Mouse (Mus musculus) CD4-positive, CD25-positive, alpha-beta regulatory T cell (primary cell): ENCODE measurements around the gene Gm5580. TPM values are rescaled to one million over a fixed set of nuclear protein-coding genes. Genes with fewer than 3 reads are reported as not detected.

Experiments
- polyA plus RNA-seq: library from polyadenylated mRNA; unstranded; fragments of 100-300 nt; shearing (Covaris generic); gene quantifications from one replicate; pipeline ENCODE4 v1.2.1, GENCODE M21; 2017

Gene Gm5580
- polyA plus RNA-seq, result 0.32 TPM

DNA sequence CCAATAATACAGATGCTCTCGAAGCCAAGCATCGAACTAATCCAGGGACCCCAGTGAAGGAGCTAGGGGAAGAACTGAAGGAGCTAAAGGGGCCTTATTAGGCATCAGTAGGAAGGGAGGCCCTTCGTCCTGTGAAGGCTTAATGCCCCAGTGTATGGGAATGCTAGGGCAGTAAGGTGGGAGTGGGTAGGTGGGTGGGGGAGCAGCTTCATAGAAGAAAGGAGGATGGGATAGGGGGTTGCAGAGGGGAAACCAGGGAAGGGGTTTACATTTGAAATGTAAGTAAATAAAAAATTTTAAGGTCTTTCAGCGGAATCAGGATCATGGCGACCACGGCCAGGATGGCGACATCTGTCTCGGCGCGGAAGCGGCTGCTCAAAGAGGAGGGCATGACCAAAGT lies at the start of gene Gm5580:
Gene Gm5580 (plus strand): TSS at position 301 of the 400 bp plus-strand sequence.

DNA sequence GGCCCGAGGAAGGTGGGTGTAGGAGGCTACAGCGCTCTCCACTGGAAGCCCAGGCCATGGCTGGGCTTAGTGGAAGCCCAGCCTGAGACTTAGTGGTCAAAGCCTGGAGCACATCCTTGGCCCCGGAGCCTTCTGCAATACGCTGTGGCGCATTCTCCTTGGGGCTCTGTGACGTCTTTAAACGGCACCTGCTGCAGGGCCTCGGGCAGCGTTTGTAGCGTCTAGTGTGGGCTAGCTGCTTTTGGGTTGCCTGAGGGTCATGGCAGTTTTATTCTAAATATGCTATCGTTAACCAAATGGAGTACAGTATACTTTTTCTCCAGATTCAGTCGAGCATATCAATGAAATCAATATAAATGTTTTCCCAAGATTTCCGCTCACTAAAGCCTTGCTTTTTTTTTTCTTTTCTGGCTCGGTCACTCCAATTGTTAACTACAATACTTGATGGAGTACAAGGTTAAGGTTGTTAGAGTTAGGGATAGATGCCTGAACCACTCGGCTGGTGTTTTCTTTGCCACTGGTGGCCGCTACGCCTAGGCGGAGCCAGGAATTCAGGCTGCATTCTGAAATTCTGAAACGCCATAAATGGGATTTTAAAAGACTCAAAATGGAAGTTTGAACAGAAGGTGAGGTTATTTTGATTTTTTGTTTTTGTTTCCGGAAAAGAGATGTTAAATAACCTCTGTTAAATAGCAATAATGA lies 44.5 kb upstream of the Gm5580 start, which contains the start of gene Olfr212:
Gene Olfr212 (plus strand): TSS at position 215 of the 702 bp plus-strand sequence.

DNA sequence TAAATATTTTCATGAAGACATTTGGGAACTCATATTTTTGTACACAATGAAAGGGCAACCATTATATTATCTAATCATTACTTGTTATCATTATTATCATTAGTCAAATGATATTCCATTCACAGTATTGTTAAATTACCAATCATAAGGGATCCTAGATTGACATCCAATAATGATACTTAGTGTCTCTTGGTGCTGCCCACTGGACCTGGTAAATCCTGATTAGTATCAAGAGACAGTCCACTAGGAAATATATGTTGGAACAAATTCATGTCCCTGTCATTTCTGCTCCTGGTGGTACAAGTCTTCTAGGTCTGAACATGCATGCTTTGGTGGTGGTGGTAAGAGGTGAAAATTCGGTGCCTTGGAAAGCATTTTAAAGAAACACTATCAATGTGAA lies 12.8 kb upstream of the Gm5580 start, which contains the start of gene Olfr213:
Gene Olfr213 (plus strand): TSS at position 301 of the 400 bp plus-strand sequence.

DNA sequence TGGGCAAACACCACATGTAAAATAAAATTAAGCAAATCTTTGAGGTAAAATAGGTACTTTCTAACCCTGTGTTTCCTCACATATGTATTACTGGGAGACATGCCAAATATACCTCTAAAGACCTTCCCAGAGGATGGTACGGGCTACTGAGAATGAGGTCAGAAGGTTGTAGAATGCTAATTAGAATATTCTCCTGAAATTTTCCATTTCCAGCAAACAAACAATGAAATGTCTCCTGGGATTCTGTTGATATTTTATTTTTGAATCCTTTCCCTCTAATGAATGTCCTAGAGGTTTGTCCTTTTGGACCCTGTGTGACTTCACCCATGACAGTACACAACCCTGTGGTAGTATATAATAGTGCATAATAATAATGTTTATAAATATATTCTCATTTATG lies 3.0 kb downstream of the Gm5580 start, which contains the start of gene Olfr214:
Gene Olfr214 (plus strand): TSS at position 301 of the 400 bp plus-strand sequence.

DNA sequence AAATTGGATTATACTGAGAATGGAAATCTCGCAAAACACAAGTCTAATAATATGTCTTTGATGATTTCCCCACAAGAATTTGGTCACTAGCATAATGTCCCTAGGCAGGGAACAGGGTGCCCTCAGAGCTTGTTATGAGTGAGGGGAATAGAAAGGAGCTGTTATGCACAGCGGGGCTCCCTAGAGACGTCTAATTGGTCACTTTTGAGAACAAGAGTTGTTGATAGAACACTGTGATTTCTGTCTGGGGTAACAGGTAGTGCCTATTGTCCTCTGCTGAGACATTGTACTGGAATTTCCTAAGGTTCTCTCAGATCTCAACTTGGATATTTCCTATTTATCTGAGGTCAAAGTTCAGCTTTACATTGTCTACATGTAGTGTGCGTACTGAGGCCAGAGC lies 33.2 kb downstream of the Gm5580 start, which contains the start of gene Olfr215:
Gene Olfr215 (minus strand): TSS at position 101 of the 400 bp plus-strand sequence.

Other genes with a start within 250 kb of the Gm5580 start
- gene March8, start 213.1 kb upstream of the Gm5580 start, polyA plus RNA-seq, result 0.77 TPM
- not detected for gene Alox5, start 90.0 kb upstream of the Gm5580 start, polyA plus RNA-seq
- gene Olfr211, start 62.0 kb upstream of the Gm5580 start, polyA plus RNA-seq, result not detected
- 0.16 TPM for gene Olfr212, start 44.6 kb upstream of the Gm5580 start, polyA plus RNA-seq
- not detected for gene Olfr213, start 12.7 kb upstream of the Gm5580 start, polyA plus RNA-seq
- not detected for gene Olfr214, start 3.1 kb downstream of the Gm5580 start, polyA plus RNA-seq
- 0.06 TPM for gene Olfr215, start 33.1 kb downstream of the Gm5580 start, polyA plus RNA-seq
- 37.1 TPM for gene Zfp422, start 77.9 kb downstream of the Gm5580 start, polyA plus RNA-seq
- not detected for gene Depp1, start 99.5 kb downstream of the Gm5580 start, polyA plus RNA-seq
- 1.2 TPM for gene Rassf4, start 122.8 kb downstream of the Gm5580 start, polyA plus RNA-seq
- gene Tmem72, start 165.8 kb downstream of the Gm5580 start, polyA plus RNA-seq, result 0.02 TPM